Mouse (Mus musculus): Measurements from ENCODE around the gene Sppl2a.
A peak's percentile ranks its signal among the peaks of the same experiment; 100 is the strongest.
"Not testable (repeated sequence)": the region's sequence is repeated elsewhere in the genome, so short reads cannot be mapped to it uniquely, and the experiment has no call there.

Gene Sppl2a

DNA sequence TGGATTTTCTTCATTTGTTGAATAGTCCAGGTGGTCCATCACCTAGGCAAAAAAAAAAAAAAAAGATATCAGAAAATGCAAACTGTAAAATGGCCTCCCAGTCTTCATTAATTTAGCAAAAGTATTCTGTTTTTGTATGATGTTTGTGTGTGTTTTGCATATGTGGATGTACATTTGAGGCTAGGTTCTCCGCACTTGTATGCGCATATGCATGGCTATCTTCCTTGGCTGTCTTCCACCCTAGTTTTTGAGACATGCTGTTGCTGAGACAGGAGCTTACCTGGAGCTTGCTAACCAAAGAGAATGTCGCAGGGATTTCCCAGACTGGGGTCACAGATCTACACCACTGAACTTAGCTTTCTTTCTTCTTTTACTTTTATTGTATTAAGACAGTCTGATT is 38.8 kb downstream of the Sppl2a start:
- DNase-seq (ENCODE audit: low spot score): no peak

DNA sequence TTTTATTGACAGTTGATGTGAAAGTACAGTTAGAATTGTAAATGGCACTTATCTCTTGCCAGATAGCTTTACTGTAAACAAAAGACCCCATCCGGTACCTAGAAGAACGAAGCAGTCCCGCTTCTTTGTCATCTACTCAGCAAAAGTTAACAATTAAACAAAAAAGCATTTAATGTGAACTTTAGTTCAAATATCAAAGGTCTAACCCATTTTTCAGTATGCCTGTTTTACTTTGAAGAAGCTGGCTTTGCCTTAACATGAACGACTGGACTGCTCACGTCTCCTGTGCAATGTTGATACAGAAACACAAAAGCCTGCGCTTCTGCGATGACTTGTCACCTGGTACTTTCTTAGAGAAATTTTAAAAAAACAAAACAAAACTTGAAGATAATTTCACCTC is 40.7 kb downstream of the Sppl2a start:
- no peak for DNase-seq (ENCODE audit: low spot score)

DNA sequence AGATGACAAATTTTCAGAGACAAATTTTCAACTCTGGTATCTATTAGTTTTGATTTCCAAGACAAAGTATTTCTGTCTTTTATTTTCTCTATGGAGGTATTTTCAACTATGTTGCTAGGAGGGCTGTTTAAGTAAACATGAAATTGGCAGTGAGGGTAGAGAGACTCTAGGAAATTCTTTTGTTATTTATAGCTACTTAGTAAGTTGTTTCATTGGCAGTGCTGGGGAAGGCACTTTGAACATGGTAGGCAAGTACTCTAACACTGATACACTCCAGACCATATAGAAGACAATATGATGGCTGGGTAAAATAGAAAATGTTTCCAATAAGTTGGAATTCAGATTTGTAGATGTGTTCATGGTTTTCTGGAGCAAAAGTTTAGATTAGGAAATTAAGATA is 41.3 kb downstream of the Sppl2a start:
- no peak for DNase-seq (ENCODE audit: low spot score)

DNA sequence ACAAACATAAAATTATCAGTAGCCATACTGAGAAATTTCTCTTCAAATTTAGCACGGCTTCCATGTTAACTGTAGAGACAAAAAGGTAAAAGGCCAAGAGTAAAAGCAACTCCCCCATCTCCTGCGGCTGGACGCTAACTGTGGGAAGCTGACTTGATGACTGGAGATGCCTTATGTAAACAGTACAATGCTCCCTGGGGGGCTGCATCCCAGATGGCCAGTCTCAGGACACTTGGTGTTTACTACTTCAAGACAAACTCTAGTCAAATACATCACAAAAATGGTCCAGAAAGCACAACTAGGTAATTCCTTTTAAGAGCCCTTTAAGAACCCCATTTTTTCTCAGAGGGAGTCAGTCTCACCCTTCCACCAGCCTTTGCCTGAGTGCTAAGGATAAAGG is 45.9 kb downstream of the Sppl2a start:
- no peak for DNase-seq (ENCODE audit: low spot score)

DNA sequence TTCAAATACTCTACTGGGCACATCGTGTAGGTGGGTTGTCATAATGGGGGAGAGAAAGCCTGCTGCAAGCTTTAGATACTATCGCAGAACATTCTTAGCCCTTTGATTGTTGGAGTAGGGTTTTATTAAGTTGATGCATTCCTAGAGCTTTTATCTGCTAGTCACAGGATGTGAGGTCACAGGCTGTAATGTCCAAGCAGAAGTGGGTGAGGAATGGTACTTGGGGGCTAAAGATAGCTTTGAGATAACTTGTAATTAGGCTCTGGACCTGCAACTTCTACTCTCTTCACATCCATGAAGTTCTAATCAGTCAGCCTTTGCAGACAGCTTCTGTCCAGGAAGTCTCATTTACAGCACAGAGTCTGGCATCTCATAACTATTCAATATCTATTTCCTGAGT is 47.2 kb downstream of the Sppl2a start:
- DNase-seq (ENCODE audit: low spot score): no peak

DNA sequence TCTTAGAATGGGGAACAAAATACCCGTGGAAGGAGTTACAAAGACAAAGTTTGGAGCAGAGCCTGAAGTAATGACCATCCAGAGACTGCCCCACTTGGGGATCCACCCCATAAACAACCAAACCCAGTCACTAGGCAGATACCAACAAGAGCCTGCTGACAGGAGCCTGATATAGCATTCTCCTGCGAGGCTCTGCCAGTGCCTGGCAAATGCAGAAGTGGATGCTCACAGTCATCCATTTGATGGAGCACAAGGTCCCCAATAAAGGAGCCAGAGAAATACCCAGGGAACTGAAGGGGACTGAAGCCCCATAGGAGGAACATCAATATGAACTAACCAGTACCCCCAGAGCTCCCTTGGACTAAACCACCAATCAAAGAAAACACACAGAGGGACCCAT is 50.3 kb downstream of the Sppl2a start:
- DNase-seq (ENCODE audit: low spot score): not testable (repeated sequence)

DNA sequence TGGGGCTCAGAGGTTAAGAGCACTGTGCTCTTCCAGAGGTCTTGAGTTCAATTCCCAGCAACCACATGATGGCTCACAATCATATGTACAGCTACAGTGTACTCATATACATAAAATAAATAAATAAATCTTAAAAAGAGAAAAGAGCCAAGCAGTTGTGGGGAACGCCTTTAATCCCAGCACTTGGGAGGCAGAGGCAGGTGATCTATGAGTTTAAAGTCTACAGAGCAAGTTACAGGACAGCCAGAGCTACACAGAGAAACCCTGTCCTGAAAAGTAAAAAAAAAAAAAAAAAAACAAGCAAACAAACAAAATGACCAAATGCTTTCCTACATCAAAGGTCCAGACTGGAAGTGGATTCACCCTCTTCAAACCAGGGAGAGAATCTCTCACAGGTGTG is 55.0 kb downstream of the Sppl2a start:
- DNase-seq (ENCODE audit: low spot score): no peak

DNA sequence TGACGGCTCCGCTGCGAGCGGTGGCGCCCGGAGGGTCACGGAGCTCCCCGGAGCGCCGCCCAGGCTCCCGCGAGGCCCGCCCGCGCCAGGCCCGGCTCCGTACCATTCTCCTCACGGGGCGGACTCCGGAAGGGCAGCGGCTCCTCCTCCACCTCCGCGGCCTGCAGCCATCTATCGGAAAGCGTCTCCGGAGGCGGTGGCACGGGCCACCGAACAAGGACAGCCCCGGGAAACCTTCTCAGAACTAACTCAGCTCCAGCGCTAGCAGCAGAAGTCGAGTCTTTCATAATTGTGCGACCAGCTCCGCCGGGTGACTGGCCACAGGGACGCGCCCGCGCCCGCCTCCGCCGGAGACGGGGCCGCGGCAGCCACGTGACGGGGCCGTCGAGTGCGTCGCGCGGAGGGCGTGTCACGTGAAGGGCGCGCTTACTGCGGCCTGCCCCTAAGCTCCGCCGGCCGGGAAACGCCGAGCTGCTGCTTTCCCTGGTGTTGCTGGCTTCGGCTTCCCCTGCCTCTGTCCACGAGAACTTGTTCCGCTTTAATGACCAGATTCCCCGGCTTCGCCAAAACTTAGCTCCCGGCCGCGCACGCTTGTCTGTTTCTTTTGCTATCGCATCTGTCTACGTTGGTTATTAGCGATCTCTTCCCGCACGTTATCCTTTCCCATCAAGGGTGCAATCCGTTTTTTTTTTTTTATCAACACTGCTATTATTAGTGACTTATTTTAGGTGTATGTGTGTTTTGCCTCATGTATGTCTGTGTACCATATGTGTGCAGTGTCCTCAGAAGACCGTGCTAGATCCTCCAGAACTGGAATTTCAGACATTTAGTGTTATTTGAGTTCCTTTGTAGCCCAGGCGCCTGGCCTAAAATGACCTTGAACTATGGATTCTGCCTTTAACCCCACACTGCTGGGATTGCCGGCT is 56.9 kb downstream of the Sppl2a start, which contains the start of gene Trpm7:
TSS of gene Trpm7 (minus strand) at position 360 of the 926 bp plus-strand sequence.
- peak; percentile 90 for DNase-seq (ENCODE audit: low spot score)

DNA sequence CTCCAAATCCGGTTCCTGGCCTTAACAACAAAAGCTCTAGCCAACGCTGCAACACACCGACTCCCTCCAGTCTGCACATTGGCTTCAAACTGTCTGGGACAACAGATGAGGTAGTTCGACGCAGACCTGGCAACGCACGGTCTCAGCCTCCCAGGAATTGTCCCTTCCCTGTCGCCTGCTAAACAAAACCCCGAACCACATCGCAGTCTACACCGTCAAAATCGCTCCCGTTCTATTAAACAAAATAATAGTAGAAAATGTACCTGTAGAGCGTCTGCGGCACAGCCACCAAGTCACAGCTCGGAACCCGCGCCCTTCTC is 57.6 kb downstream of the Sppl2a start:
- DNase-seq (ENCODE audit: low spot score): peak; percentile 55

DNA sequence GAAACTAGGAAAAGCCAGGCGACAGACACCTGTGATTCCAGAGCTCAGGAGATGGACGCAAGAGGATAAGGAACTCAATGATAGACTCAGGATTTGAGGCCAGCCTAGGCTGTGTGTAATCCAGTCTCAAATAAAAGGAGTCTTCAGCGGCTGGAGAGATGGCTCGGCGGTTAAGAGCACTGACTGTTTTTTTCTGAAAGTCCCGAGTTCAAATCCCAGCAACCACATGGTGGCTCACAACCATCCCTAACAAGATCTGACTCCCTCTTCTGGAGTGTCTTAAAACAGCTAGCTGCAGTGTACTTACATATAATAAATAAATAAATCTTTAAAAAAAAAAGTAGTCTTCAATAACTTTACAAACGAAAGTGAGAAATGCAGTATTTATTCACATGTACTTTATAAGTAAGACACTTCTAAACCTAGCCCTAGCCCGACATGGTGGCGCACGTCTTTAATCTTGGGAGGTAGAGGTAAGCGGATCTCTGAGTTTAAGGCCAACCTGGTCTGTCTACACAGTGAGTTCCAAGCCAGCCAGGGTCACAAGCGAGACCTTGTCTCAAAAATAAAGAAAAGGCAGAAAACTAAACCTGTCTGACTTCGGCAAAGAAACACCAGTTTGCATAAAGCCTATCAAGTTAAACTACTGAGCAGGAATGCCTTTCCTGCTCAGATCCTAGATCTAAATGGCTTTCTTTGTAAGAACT is 58.1 kb downstream of the Sppl2a start:
- no peak for DNase-seq (ENCODE audit: low spot score)

DNA sequence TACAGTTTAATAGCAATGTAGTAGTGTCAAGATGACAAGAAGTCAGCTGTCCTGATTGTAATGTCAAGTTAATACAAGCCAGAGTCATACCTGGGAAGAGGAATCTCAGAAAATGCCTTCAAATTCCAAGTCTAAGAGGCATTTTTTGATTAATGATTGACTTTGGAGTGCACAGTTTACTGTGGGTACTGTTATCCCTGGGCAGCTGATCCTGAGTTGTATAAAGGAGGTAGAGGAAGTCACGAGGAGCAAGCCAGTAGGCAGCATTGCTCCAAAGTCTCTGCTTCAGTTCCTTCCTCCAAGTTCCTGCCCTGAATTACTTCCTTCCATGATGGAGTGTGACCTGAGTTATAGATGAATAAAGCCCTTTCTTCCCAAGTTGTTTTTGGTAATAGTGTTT is 66.7 kb downstream of the Sppl2a start:
- peak; percentile 46 for DNase-seq (ENCODE audit: low spot score)

DNA sequence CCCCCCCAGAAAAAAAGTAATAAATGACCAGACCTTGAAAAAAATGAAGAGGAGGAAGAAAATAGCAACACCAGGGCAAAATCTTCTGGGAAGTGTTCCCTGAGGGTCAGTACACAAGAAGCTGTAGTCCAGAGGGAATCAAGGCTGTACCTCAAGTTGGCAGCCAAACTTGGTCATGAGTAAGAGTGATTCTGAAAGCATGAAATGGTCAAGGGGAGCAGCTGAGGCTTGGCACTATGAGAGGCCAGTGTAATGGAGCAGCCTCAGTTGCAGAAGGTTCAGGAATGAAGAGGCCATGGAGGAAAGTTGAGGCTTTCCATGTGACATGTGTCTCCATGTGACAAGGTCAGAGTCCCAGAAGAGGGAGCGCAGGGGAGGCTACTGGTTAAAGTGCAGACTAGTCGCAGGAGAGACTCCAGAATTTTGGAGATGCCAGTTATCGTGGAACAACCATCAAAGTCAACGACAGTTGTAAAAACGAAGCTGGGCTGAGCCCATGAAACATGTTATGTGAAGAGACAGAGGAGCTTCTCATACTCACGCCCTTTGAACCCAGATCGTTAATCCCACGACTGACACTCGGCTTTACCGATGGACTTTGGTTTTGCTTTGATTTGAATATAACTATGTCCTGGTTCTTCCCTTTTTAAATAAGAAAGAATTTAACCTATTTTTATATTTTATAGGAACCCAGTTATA is 67.4 kb downstream of the Sppl2a start:
- peak; percentile 45 for DNase-seq (ENCODE audit: low spot score)

DNA sequence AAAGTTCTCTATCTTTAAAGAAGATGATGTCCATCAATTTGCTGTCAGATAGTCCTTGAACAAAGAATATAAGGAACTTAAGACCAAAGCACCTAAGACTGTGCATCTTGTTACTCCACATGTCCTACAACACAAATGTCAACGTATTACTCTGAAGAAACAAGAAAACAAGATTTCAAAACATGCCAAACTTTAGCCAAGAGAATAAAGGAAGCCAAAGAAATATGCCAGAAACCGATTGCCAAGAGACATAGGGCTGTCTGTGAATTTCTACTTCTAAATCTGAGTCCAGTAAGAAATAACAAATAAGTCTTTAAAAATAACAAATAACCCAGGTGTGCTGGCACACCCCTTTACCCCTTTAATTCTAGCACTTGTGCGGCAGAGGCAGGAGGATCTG is 68.0 kb downstream of the Sppl2a start:
- DNase-seq (ENCODE audit: low spot score): no peak

DNA sequence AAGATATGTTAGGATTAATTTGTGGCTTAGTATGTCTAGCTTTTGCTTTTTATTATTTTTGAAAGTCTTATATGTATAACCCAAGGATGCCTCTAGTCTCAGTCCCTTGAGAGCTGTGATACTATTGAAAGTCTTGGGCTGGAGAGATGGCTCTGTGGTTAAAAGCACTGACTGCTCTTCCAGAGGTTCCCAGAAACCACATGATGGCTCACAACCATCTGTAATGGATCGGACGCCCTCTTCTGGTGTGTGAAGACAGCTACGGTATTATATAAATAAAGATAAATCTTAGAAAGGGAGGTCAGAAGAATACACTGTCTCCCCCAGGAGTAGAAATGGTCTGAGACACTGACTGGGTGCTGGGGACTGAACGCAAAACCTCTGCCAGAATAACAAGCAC is 88.3 kb downstream of the Sppl2a start:
- no peak for DNase-seq (ENCODE audit: low spot score)

All from yolk sac, embryonic 10.5 days (tissue).